Mouse (Mus musculus): ENCODE data around the gene Tex33. TPM values are rescaled to one million over a fixed set of nuclear protein-coding genes. Genes with fewer than 3 reads are reported as not detected.

The Tex33 gene
- polyA plus RNA-seq, 1 experiment from 2014 or later: not detected

DNA sequence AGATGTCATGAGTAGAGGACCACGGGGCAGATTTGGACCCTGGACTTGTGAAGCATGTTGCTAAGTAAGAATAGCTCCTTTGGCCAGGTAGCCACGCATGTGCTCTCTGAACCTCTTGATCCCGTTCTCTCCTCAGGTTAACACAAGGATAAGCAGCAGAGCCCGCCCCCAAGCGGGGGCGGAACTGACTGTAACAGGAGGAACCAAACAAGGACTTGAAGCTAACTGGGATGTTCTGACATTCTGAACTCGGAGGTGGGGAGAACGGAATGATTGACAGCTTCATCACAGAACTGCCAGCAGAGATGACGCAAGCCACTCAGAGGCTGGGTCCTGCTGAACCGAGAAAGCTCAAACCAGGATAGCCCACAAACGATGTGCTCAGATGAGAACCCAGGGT lies 28.8 kb upstream of the Tex33 start:
- Histone ChIP-seq H3K4me3 (ENCODE audit: low read depth, low read length) (no peak overlapping the region), H3K9ac (replicated peaks; ENCODE audit: low read depth, low read length) (no peak overlapping the region), H3K36me3 (ENCODE audit: control insufficient read depth, insufficient read depth, low read length) (no peaks in the 10 kb centered on the region), H3K27ac (ENCODE audit: low read depth, low read length) (no peak overlapping the region), H3K27me3 (ENCODE audit: control insufficient read depth, insufficient read depth, low read length) (no peaks in the 10 kb centered on the region), H3K9me3 (ENCODE audit: control insufficient read depth, low read length) (no peaks in the 10 kb centered on the region), H3K4me2 (ENCODE audit: low read depth, low read length) (no peak overlapping the region), H3K4me1 (ENCODE audit: control insufficient read depth, insufficient read depth, low read length) (peaks cover 3% of the 10 kb centered on the region)
- 29% methylated on average over 11 of the region's 11 CpGs for WGBS
- no peak for ATAC-seq (ENCODE audit: low read depth)

- Histone ChIP-seq H3K9me3 (ENCODE audit: control insufficient read depth, low read length) (no peaks in the 10 kb centered on the region), H3K27ac (ENCODE audit: low read depth, low read length) (no peak overlapping the region), H3K27me3 (ENCODE audit: control insufficient read depth, insufficient read depth, low read length) (no peaks in the 10 kb centered on the region), H3K4me1 (ENCODE audit: control insufficient read depth, insufficient read depth, low read length) (no peaks in the 10 kb centered on the region), H3K4me2 (ENCODE audit: low read depth, low read length) (no peak overlapping the region), H3K36me3 (ENCODE audit: control insufficient read depth, insufficient read depth, low read length) (no peaks in the 10 kb centered on the region), H3K9ac (replicated peaks; ENCODE audit: low read depth, low read length) (no peak overlapping the region), H3K4me3 (ENCODE audit: low read depth, low read length) (no peak overlapping the region)
- ATAC-seq (ENCODE audit: low read depth): peak; percentile 68; the same call in 1 of the 2 replicates
- WGBS: 20% methylated on average over 16 of the region's 16 CpGs
Measured at GRCm38 (mm10) chr15:78422046-78422956, 26.6 kb upstream of the Tex33 start.

DNA sequence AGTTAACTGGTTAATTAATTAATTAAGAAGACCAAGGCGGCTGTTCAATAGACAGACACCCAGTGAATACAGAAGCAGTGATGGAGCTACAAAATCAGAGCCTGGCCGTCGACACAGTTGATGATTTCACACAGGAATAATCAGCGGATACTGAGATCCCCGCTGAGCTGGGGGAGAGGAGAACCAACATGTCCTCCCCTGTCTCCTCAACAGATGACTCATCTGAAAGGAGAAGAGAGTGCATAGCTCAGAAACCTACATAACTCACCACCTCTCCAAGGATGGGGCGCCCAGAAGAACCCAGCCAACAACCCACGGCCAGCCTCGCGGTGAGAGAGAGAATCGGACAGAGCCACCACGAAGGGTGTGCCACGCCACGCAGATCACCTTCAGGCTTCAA lies 24.7 kb upstream of the Tex33 start:
- no peak overlapping the region for H3K4me2 ChIP-seq (ENCODE audit: low read depth, low read length)
- no peak overlapping the region for H3K4me3 ChIP-seq (ENCODE audit: low read depth, low read length)
- no peaks in the 10 kb centered on the region for H3K4me1 ChIP-seq (ENCODE audit: control insufficient read depth, insufficient read depth, low read length)
- 82% methylated on average over 13 of the region's 13 CpGs for WGBS
- no peak overlapping the region for H3K9ac ChIP-seq (replicated peaks; ENCODE audit: low read depth, low read length)
- ATAC-seq (ENCODE audit: low read depth): no peak
- H3K9me3 ChIP-seq (ENCODE audit: control insufficient read depth, low read length): no peaks in the 10 kb centered on the region
- no peak overlapping the region for H3K27ac ChIP-seq (ENCODE audit: low read depth, low read length)
- H3K27me3 ChIP-seq (ENCODE audit: control insufficient read depth, insufficient read depth, low read length): no peaks in the 10 kb centered on the region
- no peaks in the 10 kb centered on the region for H3K36me3 ChIP-seq (ENCODE audit: control insufficient read depth, insufficient read depth, low read length)

DNA sequence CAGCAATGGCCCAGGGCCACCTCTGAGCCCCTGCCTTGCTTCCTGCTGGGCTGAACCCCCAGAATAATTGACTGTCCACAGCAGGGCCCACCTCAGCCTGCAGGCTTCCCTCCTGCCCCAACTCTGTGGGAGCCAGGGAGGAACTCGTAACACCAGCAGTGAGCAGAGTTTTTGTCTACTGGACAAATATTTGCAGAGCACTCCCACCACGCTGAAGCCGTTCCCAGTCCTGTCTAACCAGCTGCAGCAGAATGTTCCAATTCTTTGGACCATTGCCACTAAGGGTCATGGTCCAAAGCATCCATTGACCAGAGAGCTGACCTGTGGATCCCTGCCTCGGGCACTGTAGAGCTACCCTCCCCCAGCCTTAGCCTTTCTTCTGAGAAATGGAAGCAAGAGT lies 21.2 kb upstream of the Tex33 start:
- no peak overlapping the region for H3K27ac ChIP-seq (ENCODE audit: low read depth, low read length)
- no peaks in the 10 kb centered on the region for H3K9me3 ChIP-seq (ENCODE audit: control insufficient read depth, low read length)
- no peak for ATAC-seq (ENCODE audit: low read depth)
- 36% methylated on average over 4 of the region's 4 CpGs for WGBS
- no peak overlapping the region for H3K4me3 ChIP-seq (ENCODE audit: low read depth, low read length)
- H3K36me3 ChIP-seq (ENCODE audit: control insufficient read depth, insufficient read depth, low read length): no peaks in the 10 kb centered on the region
- H3K4me1 ChIP-seq (ENCODE audit: control insufficient read depth, insufficient read depth, low read length): no peaks in the 10 kb centered on the region
- no peaks in the 10 kb centered on the region for H3K27me3 ChIP-seq (ENCODE audit: control insufficient read depth, insufficient read depth, low read length)
- no peak overlapping the region for H3K9ac ChIP-seq (replicated peaks; ENCODE audit: low read depth, low read length)
- no peak overlapping the region for H3K4me2 ChIP-seq (ENCODE audit: low read depth, low read length)

GRCm38 (mm10) chr15:78414157-78414556 lies 18.4 kb upstream of the Tex33 start:
- H3K4me2 ChIP-seq (ENCODE audit: low read depth, low read length): no peak overlapping the region
- 90% methylated on average over 8 of the region's 8 CpGs for WGBS
- H3K27ac ChIP-seq (ENCODE audit: low read depth, low read length): no peak overlapping the region
- no peak overlapping the region for H3K4me3 ChIP-seq (ENCODE audit: low read depth, low read length)
- no peak for ATAC-seq (ENCODE audit: low read depth)
- H3K27me3 ChIP-seq (ENCODE audit: control insufficient read depth, insufficient read depth, low read length): peaks cover 12% of the 10 kb centered on the region
- H3K4me1 ChIP-seq (ENCODE audit: control insufficient read depth, insufficient read depth, low read length): peaks cover 7% of the 10 kb centered on the region; the same call in 1 of the 2 replicates
- H3K36me3 ChIP-seq (ENCODE audit: control insufficient read depth, insufficient read depth, low read length): no peaks in the 10 kb centered on the region
- H3K9ac ChIP-seq (replicated peaks; ENCODE audit: low read depth, low read length): no peak overlapping the region
- H3K9me3 ChIP-seq (ENCODE audit: control insufficient read depth, low read length): no peaks in the 10 kb centered on the region

DNA sequence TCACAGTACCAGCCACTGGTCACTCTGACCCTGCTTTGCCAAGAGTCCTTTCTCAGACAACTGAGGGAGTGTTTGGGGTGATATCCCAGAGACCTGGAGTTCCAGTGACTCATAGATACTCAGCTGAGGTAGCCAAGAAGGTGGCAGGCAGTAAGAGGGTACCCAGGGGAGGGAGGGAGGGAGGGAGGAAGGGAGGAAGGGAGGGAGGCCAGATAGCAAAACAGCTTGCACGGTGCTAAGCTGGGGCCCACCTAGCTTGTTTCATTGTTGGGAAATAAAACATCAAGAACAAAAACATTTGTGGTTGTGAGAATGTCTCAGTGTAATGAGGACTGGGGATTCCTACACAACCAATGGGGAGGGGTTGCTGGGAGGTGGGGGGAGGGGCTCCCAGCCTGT lies 18.0 kb upstream of the Tex33 start:
- peaks cover 16% of the 10 kb centered on the region for H3K27me3 ChIP-seq (ENCODE audit: control insufficient read depth, insufficient read depth, low read length)
- no peak for ATAC-seq (ENCODE audit: low read depth)
- no peaks in the 10 kb centered on the region for H3K9me3 ChIP-seq (ENCODE audit: control insufficient read depth, low read length)
- H3K36me3 ChIP-seq (ENCODE audit: control insufficient read depth, insufficient read depth, low read length): no peaks in the 10 kb centered on the region
- H3K4me1 ChIP-seq (ENCODE audit: control insufficient read depth, insufficient read depth, low read length): peaks cover 7% of the 10 kb centered on the region; the same call in 1 of the 2 replicates
- H3K9ac ChIP-seq (replicated peaks; ENCODE audit: low read depth, low read length): no peak overlapping the region
- WGBS: 56% methylated on average over 1 of the region's 1 CpGs
- H3K4me2 ChIP-seq (ENCODE audit: low read depth, low read length): no peak overlapping the region
- no peak overlapping the region for H3K4me3 ChIP-seq (ENCODE audit: low read depth, low read length)
- H3K27ac ChIP-seq (ENCODE audit: low read depth, low read length): no peak overlapping the region

- Histone ChIP-seq H3K27me3 (ENCODE audit: control insufficient read depth, insufficient read depth, low read length) (peaks cover 18% of the 10 kb centered on the region), H3K4me3 (ENCODE audit: low read depth, low read length) (no peak overlapping the region), H3K9ac (replicated peaks; ENCODE audit: low read depth, low read length) (no peak overlapping the region), H3K36me3 (ENCODE audit: control insufficient read depth, insufficient read depth, low read length) (no peaks in the 10 kb centered on the region), H3K27ac (ENCODE audit: low read depth, low read length) (no peak overlapping the region), H3K9me3 (ENCODE audit: control insufficient read depth, low read length) (no peaks in the 10 kb centered on the region), H3K4me2 (ENCODE audit: low read depth, low read length) (no peak overlapping the region), H3K4me1 (ENCODE audit: control insufficient read depth, insufficient read depth, low read length) (peaks cover 7% of the 10 kb centered on the region; the same call in 1 of the 2 replicates)
- WGBS: 93% methylated on average over 14 of the region's 14 CpGs
- no peak for ATAC-seq (ENCODE audit: low read depth)
Measured at GRCm38 (mm10) chr15:78413083-78413718, 17.5 kb upstream of the Tex33 start.

DNA sequence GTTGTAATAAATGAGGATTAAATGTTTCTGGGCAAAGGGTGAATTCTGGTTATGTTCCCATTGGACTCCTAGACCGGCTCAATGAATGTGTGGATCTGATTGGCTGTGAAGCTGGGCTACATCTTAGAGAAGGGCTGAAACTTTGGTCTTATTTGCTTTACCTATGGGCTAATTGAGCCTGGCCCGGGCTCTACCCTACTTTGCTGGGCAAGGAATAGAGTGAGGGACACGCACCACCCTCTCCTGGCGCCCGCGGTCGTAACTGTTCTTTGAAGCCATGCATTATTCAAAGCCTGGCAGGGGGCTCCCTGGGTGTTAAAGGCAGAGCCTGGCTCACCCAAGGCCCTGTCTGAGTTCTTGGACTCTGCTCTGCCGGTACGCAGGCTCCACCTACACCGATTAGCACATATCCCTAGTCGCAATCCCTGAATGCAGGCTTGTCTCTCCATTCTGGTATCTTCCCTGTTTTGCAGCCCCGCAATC lies 13.9 kb upstream of the Tex33 start:
- H3K4me3 ChIP-seq (ENCODE audit: low read depth, low read length): peak overlapping the region; percentile 7; the same call in 1 of the 2 replicates
- H3K9me3 ChIP-seq (ENCODE audit: control insufficient read depth, low read length): no peaks in the 10 kb centered on the region
- peak overlapping the region; percentile 43 for H3K4me2 ChIP-seq (ENCODE audit: low read depth, low read length)
- 8% methylated on average over 12 of the region's 12 CpGs for WGBS
- no peaks in the 10 kb centered on the region for H3K36me3 ChIP-seq (ENCODE audit: control insufficient read depth, insufficient read depth, low read length)
- no peak for ATAC-seq (ENCODE audit: low read depth)
- H3K27ac ChIP-seq (ENCODE audit: low read depth, low read length): no peak overlapping the region
- peak overlapping the region; percentile 25; the same call in 1 of the 2 replicates for H3K9ac ChIP-seq (replicated peaks; ENCODE audit: low read depth, low read length)
- peaks cover 15% of the 10 kb centered on the region for H3K4me1 ChIP-seq (ENCODE audit: control insufficient read depth, insufficient read depth, low read length)
- peaks cover 18% of the 10 kb centered on the region for H3K27me3 ChIP-seq (ENCODE audit: control insufficient read depth, insufficient read depth, low read length)
